Mouse (Mus musculus) frontal cortex, adult (tissue): ENCODE measurements around the gene Klf12.

Source experiments
- ATAC-seq: cut with Nextera tagmentation; 2 replicates; pipeline ENCODE4 v1.9.2; 2017; ENCODE audit warnings: mild to moderate bottlenecking, moderate library complexity, mixed read lengths; ENCODE audit not compliant: low TSS enrichment

Gene Klf12

GRCm38 (mm10) chr14:100140370-100140769 is 144.1 kb downstream of the Klf12 start:
- ATAC-seq = no peak

DNA sequence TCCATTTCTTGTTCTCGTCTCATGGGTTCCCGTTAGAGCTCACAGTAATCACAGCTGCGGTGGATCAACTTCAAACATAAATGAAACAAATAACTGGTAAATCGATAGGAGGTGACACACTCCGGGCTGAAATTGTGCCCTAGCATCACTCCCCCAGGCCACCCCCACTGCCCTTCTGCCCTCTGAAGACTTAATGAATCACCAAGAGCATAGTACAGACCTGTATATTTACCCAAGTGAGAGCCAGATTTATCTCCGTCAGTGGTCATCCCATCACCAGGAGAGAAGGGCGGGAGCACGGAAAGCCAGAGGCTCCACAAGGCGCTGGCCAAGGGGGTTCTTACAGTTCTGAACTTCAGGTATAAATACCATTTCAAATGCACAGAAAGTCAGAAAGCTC is 150.2 kb downstream of the Klf12 start:
- ATAC-seq = no peak

DNA sequence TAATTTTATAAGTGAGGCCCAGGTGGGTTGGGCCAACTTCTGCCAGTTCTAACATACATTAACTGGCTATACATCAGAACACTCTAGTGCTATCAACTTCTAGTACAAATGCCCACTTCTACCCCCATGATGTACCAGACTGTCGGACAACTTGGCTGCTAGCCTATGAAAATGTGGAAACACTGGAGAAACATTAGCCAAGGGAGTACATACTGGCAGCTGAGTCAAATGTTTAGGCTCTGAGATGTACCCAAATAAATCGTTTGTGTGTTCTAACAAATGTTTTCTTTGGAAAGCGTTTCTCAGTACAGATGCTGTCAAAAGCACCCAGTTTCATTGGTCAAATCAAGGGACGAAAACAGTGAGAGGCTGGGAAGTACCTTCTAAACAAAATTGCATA is 152.0 kb downstream of the Klf12 start:
- peak; percentile 64 for ATAC-seq

DNA sequence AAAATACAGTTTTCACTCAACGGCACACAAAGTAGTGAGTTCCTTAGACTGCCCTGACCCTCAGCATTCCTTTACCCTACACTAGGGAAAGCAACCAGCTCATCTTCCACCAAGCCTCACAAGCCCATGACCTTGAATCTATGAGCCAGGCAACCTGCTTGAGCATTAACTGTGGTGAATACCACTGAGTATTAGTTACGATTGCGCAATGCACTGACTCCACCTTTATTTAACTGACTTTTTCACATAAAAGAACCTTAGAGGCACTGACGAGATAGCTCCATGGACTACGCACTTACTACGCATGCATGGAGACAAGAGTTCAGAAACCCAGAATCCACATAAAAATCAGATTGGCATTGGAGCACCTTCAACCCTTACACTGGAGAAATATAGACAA is 158.4 kb downstream of the Klf12 start:
- ATAC-seq = no peak

DNA sequence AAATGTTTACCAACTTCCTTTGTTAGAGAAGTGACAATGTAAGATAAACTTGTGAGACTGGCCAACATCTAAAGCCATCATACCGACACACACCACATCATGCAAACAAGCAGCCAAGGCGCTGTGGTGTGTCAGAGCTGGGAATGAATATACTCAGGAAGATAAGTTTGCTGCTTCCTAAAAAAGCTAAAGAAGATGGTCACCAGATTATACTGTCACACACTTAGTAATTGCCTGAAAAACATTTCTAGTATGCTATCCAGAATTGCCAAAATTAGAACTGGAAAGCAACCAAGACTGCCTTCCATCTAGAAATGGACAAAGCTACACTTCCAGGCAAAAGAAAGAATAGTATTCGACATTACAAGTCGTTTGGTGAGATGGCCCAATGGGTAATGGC is 163.4 kb downstream of the Klf12 start:
- ATAC-seq = peak; percentile 66

GRCm38 (mm10) chr14:100119866-100120265 is 164.6 kb downstream of the Klf12 start:
- no peak for ATAC-seq

DNA sequence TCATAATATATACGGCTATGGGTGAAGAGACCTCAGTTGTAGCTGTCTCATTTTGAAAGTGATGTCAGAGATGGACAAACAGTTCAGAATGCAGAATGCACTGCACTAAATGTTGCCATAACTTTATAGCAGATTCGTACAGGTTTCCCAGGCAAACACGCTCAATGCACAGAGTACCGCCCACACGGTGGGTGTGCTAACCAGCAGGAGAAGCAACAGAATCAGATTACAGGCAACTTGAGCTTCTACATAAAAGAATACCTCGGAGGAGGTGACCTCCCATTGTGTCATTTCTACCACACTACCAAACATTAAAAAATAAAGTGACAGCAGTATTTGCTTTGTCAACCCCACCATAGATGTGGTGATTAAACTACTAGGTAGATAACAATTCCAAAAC is 171.1 kb downstream of the Klf12 start:
- peak; percentile 57; the same call in 1 of the 2 replicates for ATAC-seq

GRCm38 (mm10) chr14:100111735-100112134 is 172.7 kb downstream of the Klf12 start:
- no peak for ATAC-seq

DNA sequence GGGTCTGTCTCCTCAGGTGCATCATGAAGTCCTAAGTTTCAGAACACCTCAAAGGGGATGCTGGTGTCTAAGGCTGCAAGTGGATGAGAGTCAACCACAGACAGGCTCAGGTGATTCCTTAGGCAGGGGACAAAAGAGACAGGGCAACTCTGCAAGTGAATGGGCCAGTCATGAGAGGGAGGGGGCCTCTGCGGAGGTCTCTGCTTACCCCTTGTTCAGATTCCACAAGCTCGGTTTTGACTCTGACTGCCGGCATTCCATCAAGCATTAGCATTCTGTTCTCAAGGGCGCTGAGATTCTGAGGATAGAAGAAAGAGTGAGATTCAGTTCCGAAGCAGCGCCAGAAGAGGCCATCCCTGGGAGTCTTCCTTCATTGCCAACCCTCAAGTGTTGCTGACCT is 174.9 kb downstream of the Klf12 start:
- ATAC-seq = no peak

GRCm38 (mm10) chr14:100105570-100105969 is 178.9 kb downstream of the Klf12 start:
- 0 out of 2 replicates have a peak, but pooled peaks have one; percentile 32 for ATAC-seq

DNA sequence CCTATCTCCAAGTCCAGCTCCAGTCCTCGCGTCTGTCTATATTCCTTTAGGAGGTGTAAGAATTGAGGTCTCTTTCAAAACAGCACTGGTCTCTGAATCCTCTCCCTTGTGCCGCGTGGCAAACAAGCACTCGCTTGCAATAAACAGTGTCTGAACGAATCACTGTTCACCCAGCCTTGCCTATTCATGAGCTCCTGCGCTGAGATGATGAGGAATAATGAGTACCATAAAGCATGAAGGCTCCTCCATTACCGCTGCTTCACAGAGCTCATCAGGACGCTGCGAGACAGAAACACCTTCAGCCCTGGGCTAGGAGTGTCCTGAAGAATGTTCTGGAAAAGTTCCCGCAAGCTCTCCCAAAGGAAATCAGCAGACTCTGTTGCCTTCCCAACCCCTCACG is 179.7 kb downstream of the Klf12 start:
- ATAC-seq = peak; percentile 76

DNA sequence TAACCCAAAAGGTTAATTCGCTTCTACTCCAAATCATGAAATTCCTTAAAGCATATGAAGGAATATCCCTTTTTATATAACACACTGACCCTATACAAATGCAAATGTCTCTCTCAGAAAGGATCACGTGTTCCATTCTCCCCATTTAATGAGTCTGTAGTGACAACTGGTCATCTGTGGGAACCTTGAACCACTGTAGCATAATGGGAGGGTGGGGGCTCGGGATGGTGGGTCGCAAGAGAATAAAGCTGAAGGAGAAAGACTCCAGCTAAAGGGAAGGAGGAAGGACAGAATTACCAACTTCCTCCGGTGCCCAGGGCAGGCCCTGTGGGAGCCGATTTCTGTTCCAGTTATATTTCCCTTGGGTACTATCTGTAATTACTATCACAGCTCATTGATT is 180.7 kb downstream of the Klf12 start:
- ATAC-seq = no peak

DNA sequence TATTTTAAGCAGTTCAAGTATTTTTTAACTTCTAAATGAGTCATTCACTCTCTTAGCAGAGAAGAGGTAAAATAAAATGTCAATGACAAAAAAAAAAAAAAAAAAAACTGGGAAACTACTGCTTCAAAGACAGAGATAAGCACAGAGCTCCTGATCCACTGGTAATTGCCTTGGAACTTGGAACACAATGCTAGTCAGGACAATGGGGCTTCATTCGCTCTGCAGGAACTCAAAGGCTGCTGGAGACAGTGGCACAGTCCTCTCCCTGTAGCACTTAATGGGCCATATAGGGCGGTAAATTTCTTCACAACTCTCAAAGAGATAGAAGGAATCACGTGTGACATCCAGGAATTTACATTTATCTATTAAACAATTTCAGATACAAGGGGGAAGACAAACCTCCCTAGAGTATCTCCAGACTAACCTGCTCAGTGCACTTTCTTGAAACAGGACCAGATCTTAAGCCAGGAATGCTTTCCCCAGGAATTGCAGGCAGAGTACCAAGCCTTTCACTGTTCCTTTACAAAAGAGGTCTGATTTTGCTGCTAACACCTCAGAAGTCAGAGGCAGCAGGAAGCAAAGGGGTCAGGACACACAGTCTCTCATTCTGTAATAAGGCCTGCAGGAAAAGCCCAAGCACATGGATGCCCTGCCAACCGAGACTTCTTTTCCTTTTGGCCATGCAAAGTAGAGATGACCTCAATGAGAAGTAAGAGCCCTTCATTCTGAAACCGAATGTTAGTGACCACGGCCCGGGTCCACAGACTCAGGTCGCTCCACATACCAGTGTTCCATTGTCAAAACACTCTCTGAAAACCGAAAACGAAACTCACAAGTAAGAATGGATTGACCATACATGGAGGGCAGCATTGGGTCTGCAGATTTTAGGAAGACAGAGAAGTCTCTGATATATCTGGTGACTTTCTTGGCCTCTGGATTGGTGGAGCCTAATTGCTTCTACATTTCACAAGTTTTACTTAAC is 187.0 kb downstream of the Klf12 start:
- no peak for ATAC-seq

DNA sequence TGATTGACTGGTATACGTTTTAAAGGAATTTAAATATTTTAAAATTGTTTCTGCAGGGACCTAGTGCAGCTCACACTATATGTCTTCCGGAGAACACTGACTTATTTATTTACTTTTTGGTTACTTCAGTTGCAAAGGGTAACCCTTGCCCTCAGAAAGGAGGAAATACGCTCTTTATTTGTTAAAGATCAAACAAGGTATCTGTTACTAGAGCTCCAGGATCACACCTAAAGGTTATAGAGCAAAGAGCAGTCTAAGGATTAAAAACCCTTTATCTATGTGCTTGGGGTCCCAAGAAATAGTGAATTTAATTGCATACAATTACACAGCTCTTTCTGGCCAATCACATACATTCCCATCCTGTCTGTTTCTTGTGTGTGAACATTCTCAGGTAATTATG is 188.7 kb downstream of the Klf12 start:
- ATAC-seq = no peak

- no peak for ATAC-seq
These were observed 194.0 kb downstream of the Klf12 start for GRCm38 (mm10) chr14:100090517-100090916.

DNA sequence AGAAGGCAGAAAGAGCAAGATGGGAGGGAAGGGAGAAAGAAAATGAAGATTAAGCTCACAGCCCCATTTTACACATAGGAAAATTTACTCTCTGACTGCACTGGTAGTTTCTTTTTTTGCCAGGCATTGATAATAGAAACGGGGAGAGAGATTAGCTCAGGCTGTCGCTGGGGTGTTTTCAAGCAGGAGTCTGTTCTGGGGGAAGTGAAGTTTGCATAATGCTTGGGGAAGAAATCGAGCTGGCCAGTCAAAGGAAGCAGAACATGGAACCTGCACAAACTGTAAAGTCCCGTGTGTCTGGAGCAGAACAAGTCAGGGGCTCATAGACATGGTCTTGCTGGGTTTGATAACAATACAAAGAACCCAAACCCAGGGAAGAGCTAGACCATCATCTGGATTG is 204.9 kb downstream of the Klf12 start:
- ATAC-seq = peak; percentile 81

- no peak for ATAC-seq
These were observed 211.9 kb downstream of the Klf12 start for GRCm38 (mm10) chr14:100072431-100073195.

DNA sequence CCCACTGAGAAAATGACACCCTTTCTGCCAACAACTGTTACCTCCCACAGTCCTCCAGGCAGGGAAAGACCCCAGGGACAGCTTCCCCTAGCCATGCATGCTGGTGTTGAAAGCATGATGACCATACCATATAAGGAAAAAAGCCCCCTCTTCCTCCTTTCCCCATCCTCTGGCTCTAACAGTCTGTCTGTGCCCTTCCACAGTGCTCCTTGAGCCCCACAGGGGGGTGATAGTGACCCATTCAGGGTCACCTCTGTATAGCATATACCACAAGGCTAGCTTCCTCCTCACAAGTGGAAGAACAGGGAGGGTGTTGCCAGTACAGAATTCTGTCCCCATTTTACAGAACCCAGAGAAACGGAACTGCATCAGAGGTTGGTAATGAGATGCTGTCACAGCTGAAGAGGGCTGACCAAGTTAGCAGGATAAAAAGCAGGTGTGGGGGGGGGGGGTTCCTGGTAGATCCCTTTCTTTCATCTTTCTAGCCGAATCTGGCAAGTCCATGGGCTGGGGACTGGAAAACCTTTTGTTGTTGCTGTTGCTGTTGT is 214.9 kb downstream of the Klf12 start:
- ATAC-seq = no peak

- no peak for ATAC-seq
These were observed 215.8 kb downstream of the Klf12 start for GRCm38 (mm10) chr14:100068715-100069114.

DNA sequence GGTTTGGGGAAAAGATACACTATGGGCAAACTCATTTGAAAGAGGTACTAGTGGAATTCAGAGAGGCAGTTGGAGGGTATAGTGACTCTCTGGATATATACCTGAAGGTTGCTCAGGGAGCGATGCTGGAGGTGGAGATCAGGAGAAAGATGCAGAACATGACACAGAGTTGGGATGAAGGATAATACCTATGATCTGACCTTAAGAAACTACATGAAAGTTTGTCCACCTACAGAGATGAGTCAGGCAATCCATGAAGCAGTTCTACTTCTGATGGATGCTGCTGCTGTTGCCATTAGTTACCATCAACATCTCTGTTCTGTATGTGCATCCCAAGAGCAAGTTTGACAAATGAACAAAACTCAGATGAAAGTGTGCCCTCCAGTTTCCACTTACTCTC is 222.0 kb downstream of the Klf12 start:
- no peak for ATAC-seq

DNA sequence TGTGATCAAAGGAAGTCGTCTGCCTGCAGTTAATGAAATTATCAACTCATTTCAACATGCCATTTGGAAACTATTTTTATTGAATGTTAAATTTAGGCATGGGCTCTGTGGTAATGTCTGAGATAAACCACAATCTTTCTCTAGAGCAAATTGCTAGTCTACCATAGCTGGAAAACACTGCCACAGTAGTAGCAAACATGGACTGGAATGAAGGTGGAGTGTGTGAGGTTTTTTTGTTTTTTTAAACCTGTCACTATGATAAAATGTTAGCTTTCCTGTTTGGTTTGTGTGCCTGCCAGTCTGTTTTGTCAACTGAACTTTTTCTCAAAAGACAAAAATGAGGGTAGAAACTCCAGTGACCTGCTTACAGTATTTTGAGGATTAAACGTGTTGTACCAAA is 230.3 kb downstream of the Klf12 start:
- no peak for ATAC-seq

GRCm38 (mm10) chr14:100053456-100053855 is 231.0 kb downstream of the Klf12 start:
- no peak for ATAC-seq

DNA sequence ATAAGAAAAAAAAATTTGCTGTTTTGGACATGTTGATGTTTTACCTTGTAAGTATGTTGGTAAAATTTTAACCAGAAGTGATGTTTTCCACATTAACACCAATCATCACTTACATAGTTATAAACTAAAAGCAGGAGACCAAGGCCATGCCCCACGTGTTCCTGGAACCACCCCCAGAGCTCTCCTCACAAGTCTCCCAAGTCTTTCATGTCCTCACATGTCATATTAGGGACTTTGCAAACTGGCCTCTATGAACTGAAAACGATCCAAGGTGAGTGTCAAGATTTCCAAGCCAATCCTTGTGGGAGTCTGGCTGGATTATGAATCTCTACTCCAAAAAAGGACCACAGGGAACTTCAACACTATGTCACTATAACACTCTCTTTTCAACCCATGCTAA is 231.6 kb downstream of the Klf12 start:
- ATAC-seq = no peak
